Mouse (Mus musculus): ENCODE data around the gene Prdm2. TPM values are rescaled to one million over a fixed set of nuclear protein-coding genes. Genes with fewer than 3 reads are reported as not detected.

Prdm2 gene
- polyA plus RNA-seq, 1 experiment: 26.5 TPM

DNA sequence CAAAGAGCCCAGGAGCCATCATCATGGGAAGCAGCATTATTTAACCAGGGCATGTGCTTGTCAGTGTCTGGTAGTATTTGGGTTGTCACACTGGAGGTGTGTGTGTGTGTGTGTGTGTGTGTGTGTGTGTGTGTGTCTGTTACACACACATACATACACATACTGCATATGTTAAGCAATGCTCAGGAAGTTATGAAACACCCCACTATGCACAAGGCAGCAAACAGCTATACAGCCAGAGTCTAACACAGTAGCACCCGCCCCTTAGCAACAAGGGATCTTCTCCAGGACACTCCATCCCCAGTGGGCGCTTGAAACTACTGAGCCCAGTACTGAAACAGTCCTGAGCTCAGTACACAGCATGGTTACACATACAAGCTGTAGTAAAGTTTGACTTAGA, 100.4 kb downstream of the Prdm2 start:
- no peaks in the 10 kb centered on the region for H3K27me3 ChIP-seq (ENCODE audit: control insufficient read depth, insufficient read depth, low read length)
- no peak overlapping the region for H3K27ac ChIP-seq (ENCODE audit: control insufficient read depth, insufficient read depth, low read length)
- H3K4me3 ChIP-seq (ENCODE audit: control insufficient read depth, insufficient read depth, low read length): no peak overlapping the region
- no peaks in the 10 kb centered on the region; the same call in 1 of the 2 replicates for H3K4me1 ChIP-seq (replicated peaks; ENCODE audit: control insufficient read depth, insufficient read depth, low read length)
- no peak for DNase-seq
- H3K36me3 ChIP-seq (ENCODE audit: control insufficient read depth, insufficient read depth, low read length): peaks cover 15% of the 10 kb centered on the region
- TF ChIP-seq CTCF (IDR thresholded peaks at IDR 0.05; ENCODE audit: borderline replicate concordance, control insufficient read depth, extremely low read depth, insufficient read depth, low read length, poor library complexity): no peak
- no peak for TF ChIP-seq POLR2A (IDR thresholded peaks at IDR 0.05; ENCODE audit: control insufficient read depth, extremely low read depth, insufficient read depth, low read length, poor library complexity)
- 98% methylated on average over 2 of the region's 2 CpGs for WGBS

DNA sequence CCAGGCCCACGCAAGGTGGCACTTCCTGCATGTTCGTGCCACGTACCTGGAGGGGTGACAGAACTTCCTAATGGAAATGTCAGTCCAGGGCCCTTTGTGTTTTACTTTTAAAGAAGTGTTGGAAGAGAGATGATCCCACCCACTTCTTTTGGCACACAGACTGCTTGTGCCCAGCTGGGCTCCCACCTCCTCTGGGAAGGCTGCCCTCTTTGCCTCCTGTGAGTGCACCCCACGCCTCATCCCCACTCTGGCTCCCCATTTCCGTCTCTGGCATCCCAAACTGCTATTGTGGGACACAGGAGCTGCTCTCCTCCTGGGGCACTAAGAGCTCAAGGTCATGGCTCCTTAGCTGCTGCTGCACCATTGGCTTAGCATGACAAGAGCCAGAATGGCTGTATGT, 100.9 kb downstream of the Prdm2 start:
- 98% methylated on average over 5 of the region's 5 CpGs for WGBS
- no peaks in the 10 kb centered on the region for H3K27me3 ChIP-seq (ENCODE audit: control insufficient read depth, insufficient read depth, low read length)
- no peaks in the 10 kb centered on the region; the same call in 1 of the 2 replicates for H3K4me1 ChIP-seq (replicated peaks; ENCODE audit: control insufficient read depth, insufficient read depth, low read length)
- no peak overlapping the region for H3K27ac ChIP-seq (ENCODE audit: control insufficient read depth, insufficient read depth, low read length)
- TF ChIP-seq CTCF (IDR thresholded peaks at IDR 0.05; ENCODE audit: borderline replicate concordance, control insufficient read depth, extremely low read depth, insufficient read depth, low read length, poor library complexity) (no peak), POLR2A (IDR thresholded peaks at IDR 0.05; ENCODE audit: control insufficient read depth, extremely low read depth, insufficient read depth, low read length, poor library complexity) (no peak)
- peaks cover 15% of the 10 kb centered on the region for H3K36me3 ChIP-seq (ENCODE audit: control insufficient read depth, insufficient read depth, low read length)
- H3K4me3 ChIP-seq (ENCODE audit: control insufficient read depth, insufficient read depth, low read length): no peak overlapping the region
- DNase-seq: no peak

DNA sequence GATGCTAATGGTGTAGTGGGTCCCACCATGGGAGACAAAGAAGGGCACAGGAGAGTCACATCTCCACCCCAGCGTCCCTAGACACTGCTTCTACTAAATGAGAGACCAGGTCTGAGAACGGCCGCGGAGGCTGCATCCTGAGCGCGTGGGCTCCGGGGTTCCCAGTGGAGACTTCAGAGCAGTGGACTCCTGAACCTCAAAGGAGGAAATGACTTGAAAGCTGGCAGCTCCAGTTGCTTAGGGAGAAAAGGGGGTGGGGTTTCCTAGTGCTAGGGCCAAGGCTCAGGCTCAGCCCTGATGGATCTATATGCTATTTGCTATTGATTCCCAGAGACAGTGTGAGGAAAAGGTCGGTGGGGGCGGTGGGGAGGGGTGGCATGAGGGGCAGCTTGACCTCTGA, 104.2 kb downstream of the Prdm2 start:
- Histone ChIP-seq H3K36me3 (ENCODE audit: control insufficient read depth, insufficient read depth, low read length) (peaks cover 15% of the 10 kb centered on the region), H3K4me3 (ENCODE audit: control insufficient read depth, insufficient read depth, low read length) (no peak overlapping the region), H3K4me1 (replicated peaks; ENCODE audit: control insufficient read depth, insufficient read depth, low read length) (no peaks in the 10 kb centered on the region), H3K27ac (ENCODE audit: control insufficient read depth, insufficient read depth, low read length) (no peak overlapping the region), H3K27me3 (ENCODE audit: control insufficient read depth, insufficient read depth, low read length) (no peaks in the 10 kb centered on the region)
- TF ChIP-seq POLR2A (IDR thresholded peaks at IDR 0.05; ENCODE audit: control insufficient read depth, extremely low read depth, insufficient read depth, low read length, poor library complexity) (no peak), CTCF (IDR thresholded peaks at IDR 0.05; ENCODE audit: borderline replicate concordance, control insufficient read depth, extremely low read depth, insufficient read depth, low read length, poor library complexity) (no peak)
- no peak for DNase-seq
- WGBS: 89% methylated on average over 9 of the region's 9 CpGs

DNA sequence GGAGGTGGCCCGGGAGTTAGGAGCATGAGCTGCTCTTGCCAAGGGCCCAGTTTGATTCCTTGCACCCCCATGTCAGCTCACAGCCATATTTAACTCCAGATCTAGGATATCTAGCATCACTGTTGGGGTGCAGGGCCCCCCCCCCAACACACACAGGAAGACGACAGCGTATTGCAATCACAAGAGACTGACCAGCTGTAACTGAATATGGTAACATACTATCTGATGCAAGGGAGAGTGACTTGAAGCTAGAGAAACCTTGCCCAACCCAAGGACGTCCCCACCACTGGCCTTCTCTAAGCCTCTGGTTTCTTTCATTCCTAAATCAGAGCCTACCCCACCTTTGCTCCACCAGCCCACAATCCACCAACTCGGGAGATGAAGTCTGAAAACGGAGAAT, 105.8 kb downstream of the Prdm2 start:
- WGBS: 89% methylated on average over 6 of the region's 6 CpGs
- peaks cover 15% of the 10 kb centered on the region for H3K36me3 ChIP-seq (ENCODE audit: control insufficient read depth, insufficient read depth, low read length)
- no peak overlapping the region for H3K27ac ChIP-seq (ENCODE audit: control insufficient read depth, insufficient read depth, low read length)
- TF ChIP-seq POLR2A (IDR thresholded peaks at IDR 0.05; ENCODE audit: control insufficient read depth, extremely low read depth, insufficient read depth, low read length, poor library complexity): no peak
- TF ChIP-seq CTCF (IDR thresholded peaks at IDR 0.05; ENCODE audit: borderline replicate concordance, control insufficient read depth, extremely low read depth, insufficient read depth, low read length, poor library complexity): no peak
- H3K27me3 ChIP-seq (ENCODE audit: control insufficient read depth, insufficient read depth, low read length): no peaks in the 10 kb centered on the region
- DNase-seq: no peak
- H3K4me1 ChIP-seq (replicated peaks; ENCODE audit: control insufficient read depth, insufficient read depth, low read length): no peaks in the 10 kb centered on the region
- H3K4me3 ChIP-seq (ENCODE audit: control insufficient read depth, insufficient read depth, low read length): no peak overlapping the region

DNA sequence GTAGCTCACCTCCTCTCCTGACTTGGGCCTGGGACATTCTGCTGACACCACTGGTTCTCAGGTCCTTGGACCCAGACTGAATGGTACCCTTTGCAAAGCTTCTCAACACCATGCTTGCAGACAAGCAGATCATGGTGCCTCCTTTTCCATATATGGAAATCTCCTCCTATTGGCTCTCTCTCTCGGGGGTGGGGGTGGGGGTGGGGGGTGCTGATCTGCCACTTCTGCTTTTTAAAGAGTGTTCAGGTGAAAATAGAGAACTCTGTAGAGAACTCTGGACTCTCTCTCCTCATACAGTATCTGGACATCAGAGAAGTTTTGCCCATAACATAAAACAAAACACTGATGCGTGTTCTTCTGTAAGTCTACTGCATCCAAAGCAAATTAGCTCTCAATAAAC, 106.2 kb downstream of the Prdm2 start:
- no peak overlapping the region for H3K4me3 ChIP-seq (ENCODE audit: control insufficient read depth, insufficient read depth, low read length)
- 55% methylated on average over 2 of the region's 2 CpGs for WGBS
- no peaks in the 10 kb centered on the region for H3K27me3 ChIP-seq (ENCODE audit: control insufficient read depth, insufficient read depth, low read length)
- H3K4me1 ChIP-seq (replicated peaks; ENCODE audit: control insufficient read depth, insufficient read depth, low read length): no peaks in the 10 kb centered on the region
- no peak for TF ChIP-seq CTCF (IDR thresholded peaks at IDR 0.05; ENCODE audit: borderline replicate concordance, control insufficient read depth, extremely low read depth, insufficient read depth, low read length, poor library complexity)
- no peak for TF ChIP-seq POLR2A (IDR thresholded peaks at IDR 0.05; ENCODE audit: control insufficient read depth, extremely low read depth, insufficient read depth, low read length, poor library complexity)
- peaks cover 15% of the 10 kb centered on the region for H3K36me3 ChIP-seq (ENCODE audit: control insufficient read depth, insufficient read depth, low read length)
- no peak overlapping the region for H3K27ac ChIP-seq (ENCODE audit: control insufficient read depth, insufficient read depth, low read length)
- DNase-seq: no peak

DNA sequence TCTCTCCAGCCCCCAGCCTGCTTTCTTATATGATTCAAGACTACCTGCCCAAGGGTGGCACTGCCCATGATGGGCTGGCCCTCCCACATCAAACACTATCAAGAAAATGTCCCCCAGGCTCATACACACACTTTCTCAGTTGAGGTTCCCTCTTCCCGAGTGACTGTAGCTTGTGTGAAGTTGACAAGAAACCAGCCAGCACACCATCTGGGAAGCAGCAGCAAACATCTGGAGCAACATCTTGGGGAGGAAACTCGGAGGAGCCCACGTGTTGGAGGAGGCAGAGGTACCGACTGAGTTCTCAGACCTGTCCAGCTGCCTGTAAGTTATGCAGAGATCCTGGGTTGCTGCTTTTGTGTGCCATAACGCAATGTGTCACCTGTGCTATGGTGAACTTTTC, 108.1 kb downstream of the Prdm2 start:
- Histone ChIP-seq H3K27me3 (ENCODE audit: control insufficient read depth, insufficient read depth, low read length) (no peaks in the 10 kb centered on the region), H3K36me3 (ENCODE audit: control insufficient read depth, insufficient read depth, low read length) (peaks cover 13% of the 10 kb centered on the region), H3K4me3 (ENCODE audit: control insufficient read depth, insufficient read depth, low read length) (no peak overlapping the region), H3K4me1 (replicated peaks; ENCODE audit: control insufficient read depth, insufficient read depth, low read length) (peaks cover 2% of the 10 kb centered on the region), H3K27ac (ENCODE audit: control insufficient read depth, insufficient read depth, low read length) (no peak overlapping the region)
- 78% methylated on average over 5 of the region's 5 CpGs for WGBS
- no peak for DNase-seq
- no peak for TF ChIP-seq POLR2A (IDR thresholded peaks at IDR 0.05; ENCODE audit: control insufficient read depth, extremely low read depth, insufficient read depth, low read length, poor library complexity)

DNA sequence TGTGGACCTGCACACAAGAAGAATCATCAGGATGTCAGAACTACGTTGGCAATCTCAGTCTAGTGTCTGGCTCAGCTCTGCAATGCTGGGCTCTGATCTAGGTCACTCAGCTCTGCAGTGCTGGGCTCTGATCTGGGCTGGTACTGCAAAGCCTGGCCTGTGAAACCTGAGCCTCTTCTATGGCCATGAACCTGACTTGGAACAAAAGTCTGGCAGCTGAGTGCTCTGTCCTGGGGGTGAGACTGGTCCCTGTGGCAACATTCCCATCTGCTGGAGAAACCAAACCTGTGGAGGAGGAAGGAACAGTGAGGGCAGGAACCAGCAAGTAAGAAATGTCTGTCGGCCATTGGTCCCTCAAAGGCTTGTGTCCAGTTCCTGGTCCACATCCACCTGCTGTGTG, 109.0 kb downstream of the Prdm2 start:
- Histone ChIP-seq H3K27ac (ENCODE audit: control insufficient read depth, insufficient read depth, low read length) (no peak overlapping the region), H3K27me3 (ENCODE audit: control insufficient read depth, insufficient read depth, low read length) (no peaks in the 10 kb centered on the region), H3K4me1 (replicated peaks; ENCODE audit: control insufficient read depth, insufficient read depth, low read length) (peaks cover 8% of the 10 kb centered on the region), H3K36me3 (ENCODE audit: control insufficient read depth, insufficient read depth, low read length) (peaks cover 6% of the 10 kb centered on the region), H3K4me3 (ENCODE audit: control insufficient read depth, insufficient read depth, low read length) (no peak overlapping the region)
- DNase-seq: no peak
- WGBS: 80% methylated on average over 2 of the region's 2 CpGs
- no peak for TF ChIP-seq CTCF (IDR thresholded peaks at IDR 0.05; ENCODE audit: borderline replicate concordance, control insufficient read depth, extremely low read depth, insufficient read depth, low read length, poor library complexity)
- TF ChIP-seq POLR2A (IDR thresholded peaks at IDR 0.05; ENCODE audit: control insufficient read depth, extremely low read depth, insufficient read depth, low read length, poor library complexity): no peak
